24 mouse cellular contexts compared by ENCODE assay signal in genomic region chr5:31935936-31936335, GRCm38 (mm10).
A peak's percentile ranks its signal among the peaks of the same experiment; 100 is the strongest.
DNase-seq lines count a peak whose midpoint lies in the region; ATAC-seq and TF ChIP-seq lines count a peak whose summit lies in the region.
"Had no signal": no experiment of that assay in that cellular context is flagged by ENCODE, and none has a peak within 500 bp of the region (broad histone marks: within the 10 kb centered on the region; RNA-seq: fewer than 3 reads in every experiment).

No protein-coding gene starts in this region.

- no peaks in the 10 kb centered on the region for H3K27me3 ChIP-seq in Patski
- H3K27me3 ChIP-seq: heart, embryonic 12.5 days; neural tube, embryonic 15.5 days had no signal

- peak; percentile 29 for DNase-seq in urinary bladder, postnatal 14 days (ENCODE audit: low spot score)
- no peak for DNase-seq in urinary bladder, postnatal 25 days (ENCODE audit: low spot score)
- no peak for DNase-seq in Patski (ENCODE audit: low read depth, low spot score)
- DNase-seq in frontal cortex, postnatal 14 days (ENCODE audit: low spot score in 2 of 2), result no peak
- DNase-seq in right cerebral cortex, postnatal 4 days, result no peak
- no peak for DNase-seq in spleen, postnatal 10 days (ENCODE audit: low spot score in 2 of 2)
- DNase-seq: cerebellum, adult 8-10 months; cerebellum, postnatal 36 days; gastrocnemius, postnatal 14 days; heart, adult 18-20 months; heart, postnatal 10 days; kidney, adult 11 months; liver, postnatal 0 days; thymus, postnatal 25 days had no signal

- in situ Hi-C loops in Patski (cut with MboI; ENCODE audit: low pct_unique_long_range_greater_than_20kb), result no loop called here

- POLR2A ChIA-PET in Patski (lab: Charles Lee), result no interaction called here

- H3K4me3 ChIP-seq in embryonic fibroblast, embryonic 13.5 days (ENCODE audit: insufficient read depth, low read length), result no peak overlapping the region
- H3K4me3 ChIP-seq: heart, embryonic 12.5 days; hindbrain, embryonic 10.5 days; midbrain, embryonic 10.5 days; neural tube, embryonic 15.5 days had no signal

- no peak for ATAC-seq in Patski
- ATAC-seq: forebrain, embryonic 14.5 days; hindbrain, embryonic 16.5 days; liver, postnatal 0 days; lung, postnatal 0 days; midbrain, embryonic 16.5 days had no signal

- no peak for TF ChIP-seq POLR2A in embryonic fibroblast, embryonic 13.5 days (IDR thresholded peaks at IDR 0.05; ENCODE audit: low read depth, low read length)

- H3K4me1 ChIP-seq in embryonic fibroblast, embryonic 13.5 days (ENCODE audit: control insufficient read depth, insufficient read depth, low read length), result peaks cover 11% of the 10 kb centered on the region; the same call in 1 of the 2 replicates
- H3K4me1 ChIP-seq: neural tube, embryonic 15.5 days had no signal

- CTCF ChIA-PET in Patski (lab: Charles Lee), result no interaction called here

- peak; percentile 33 for TF ChIP-seq CTCF in Patski (IDR thresholded peaks at IDR 0.05)
- no peak for TF ChIP-seq CTCF in embryonic fibroblast, embryonic 13.5 days (IDR thresholded peaks at IDR 0.05; ENCODE audit: borderline replicate concordance, insufficient read depth, low read length)

- peak overlapping the region; percentile 99 for H3K27ac ChIP-seq in embryonic fibroblast, embryonic 13.5 days (ENCODE audit: insufficient read depth, low read length)
- H3K27ac ChIP-seq: hindbrain, embryonic 10.5 days; kidney, postnatal 0 days; midbrain, embryonic 10.5 days; neural tube, embryonic 15.5 days had no signal
